8 mouse cellular contexts compared by ENCODE assay signal in the genomic region with DNA sequence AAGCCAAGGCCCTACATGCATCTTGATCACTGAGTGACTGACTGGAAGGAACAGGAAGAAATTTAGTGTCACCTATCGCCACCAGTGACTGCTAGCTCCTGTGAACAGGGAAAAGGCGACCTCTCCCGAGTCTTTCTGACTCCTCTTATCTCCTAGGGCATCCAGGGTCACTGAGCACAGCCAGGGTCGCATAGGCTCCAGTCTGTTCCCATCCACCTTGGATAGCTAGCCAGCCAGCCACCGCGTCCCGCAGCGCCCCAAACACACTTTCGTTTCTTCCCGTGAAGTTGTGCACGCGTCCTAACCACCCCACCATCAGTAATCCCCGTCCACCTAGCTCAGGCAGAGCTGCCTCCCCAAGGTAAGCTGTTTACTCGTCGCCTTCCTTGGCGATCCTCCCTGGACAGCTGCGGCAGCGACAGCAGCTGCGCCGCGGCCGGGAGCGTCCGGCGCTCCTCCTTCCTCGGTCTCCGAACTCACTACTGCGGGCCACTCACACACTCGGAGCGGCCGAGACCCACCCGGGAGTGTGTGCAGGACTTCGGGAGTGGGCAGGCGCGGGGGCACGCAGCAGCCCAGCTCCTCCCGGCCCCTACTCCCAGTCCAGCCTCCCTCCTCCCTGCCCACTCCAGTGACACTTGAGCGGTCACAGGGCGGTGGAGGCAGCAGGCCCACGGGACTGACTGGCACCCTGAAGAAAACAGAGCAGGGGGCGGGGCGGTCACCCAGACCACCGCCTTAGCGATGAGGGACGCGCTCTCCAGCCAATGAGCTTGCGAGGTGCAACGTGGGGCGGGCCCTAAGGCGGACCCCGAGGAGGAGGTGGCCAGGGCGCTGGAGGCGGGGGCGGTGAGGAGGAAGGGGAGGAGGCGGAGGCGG. TPM values are rescaled to one million over a fixed set of nuclear protein-coding genes. Genes with fewer than 3 reads are reported as not detected.
DNase-seq lines count a peak whose midpoint lies in the region; ATAC-seq lines count a peak whose summit lies in the region.

No protein-coding gene starts in this region.

- H3K36me3 ChIP-seq in forebrain, embryonic 11.5 days (ENCODE audit: control insufficient read depth, insufficient read depth, low read length), result no peaks in the 10 kb centered on the region
- no peaks in the 10 kb centered on the region for H3K36me3 ChIP-seq in heart, embryonic 16.5 days (ENCODE audit: control insufficient read depth, insufficient read depth)
- H3K36me3 ChIP-seq in liver, embryonic 15.5 days (replicated peaks), result no peaks in the 10 kb centered on the region
- no peaks in the 10 kb centered on the region for H3K36me3 ChIP-seq in neural tube, embryonic 12.5 days

- H3K9me3 ChIP-seq in forebrain, embryonic 11.5 days (ENCODE audit: control insufficient read depth, low read length), result no peaks in the 10 kb centered on the region
- H3K9me3 ChIP-seq in heart, embryonic 16.5 days (replicated peaks; ENCODE audit: control insufficient read depth, low read length), result no peaks in the 10 kb centered on the region
- no peaks in the 10 kb centered on the region for H3K9me3 ChIP-seq in liver, embryonic 15.5 days (replicated peaks)
- no peaks in the 10 kb centered on the region for H3K9me3 ChIP-seq in neural tube, embryonic 12.5 days

- WGBS in forebrain, embryonic 11.5 days, result under 1% methylated on average over 51 of the region's 56 CpGs
- 1% methylated on average over 52 of the region's 56 CpGs for WGBS in heart, embryonic 16.5 days
- under 1% methylated on average over 55 of the region's 56 CpGs for WGBS in liver, embryonic 15.5 days (ENCODE audit: insufficient replicate concordance)
- 1% methylated on average over 56 of the region's 56 CpGs for WGBS in neural tube, embryonic 12.5 days

- ATAC-seq in forebrain, embryonic 11.5 days (replicated peaks; ENCODE audit: low FRiP score), result peak; percentile 98
- peak; percentile 97 for ATAC-seq in heart, embryonic 16.5 days (replicated peaks; ENCODE audit: extremely low read depth, insufficient read depth, low FRiP score)
- ATAC-seq in liver, embryonic 15.5 days (ENCODE audit: insufficient read depth), result peak; percentile 96
- ATAC-seq in neural tube, embryonic 12.5 days (ENCODE audit: low FRiP score, low read depth), result peak; percentile 96

- H3K4me1 ChIP-seq in forebrain, embryonic 11.5 days (replicated peaks; ENCODE audit: control insufficient read depth, insufficient read depth, low read length), result no peaks in the 10 kb centered on the region; the same call in 1 of the 2 replicates
- H3K4me1 ChIP-seq in heart, embryonic 16.5 days (ENCODE audit: control insufficient read depth, insufficient read depth, low read length), result peaks cover 29% of the 10 kb centered on the region
- peaks cover 21% of the 10 kb centered on the region for H3K4me1 ChIP-seq in liver, embryonic 15.5 days (replicated peaks)
- peaks cover 13% of the 10 kb centered on the region for H3K4me1 ChIP-seq in neural tube, embryonic 12.5 days

- peak overlapping the region; percentile 85 for H3K27ac ChIP-seq in forebrain, embryonic 11.5 days (ENCODE audit: low read depth, low read length)
- H3K27ac ChIP-seq in heart, embryonic 16.5 days (ENCODE audit: low read length), result peak overlapping the region; percentile 95
- H3K27ac ChIP-seq in liver, embryonic 15.5 days (replicated peaks), result peak overlapping the region; percentile 84
- peak overlapping the region; percentile 93 for H3K27ac ChIP-seq in neural tube, embryonic 12.5 days

- H3K9ac ChIP-seq in forebrain, embryonic 11.5 days (ENCODE audit: low read length), result peak overlapping the region; percentile 77
- H3K9ac ChIP-seq in heart, embryonic 16.5 days (ENCODE audit: low read length), result peak overlapping the region; percentile 87
- H3K9ac ChIP-seq in liver, embryonic 15.5 days, result peak overlapping the region; percentile 81
- peak overlapping the region; percentile 91 for H3K9ac ChIP-seq in neural tube, embryonic 12.5 days

- H3K27me3 ChIP-seq in forebrain, embryonic 11.5 days (ENCODE audit: control insufficient read depth, insufficient read depth, low read length), result no peaks in the 10 kb centered on the region
- no peaks in the 10 kb centered on the region for H3K27me3 ChIP-seq in heart, embryonic 16.5 days (ENCODE audit: control insufficient read depth, insufficient read depth, low read length)
- peaks cover 6% of the 10 kb centered on the region for H3K27me3 ChIP-seq in liver, embryonic 15.5 days
- no peaks in the 10 kb centered on the region for H3K27me3 ChIP-seq in neural tube, embryonic 12.5 days (replicated peaks)

- DNase-seq in CD8-positive naive resting alpha-beta T cell, adult 2 months (ENCODE audit: low read depth in 2 of 2, low spot score in 2 of 2), result peak; percentile 98 to 99
- peak; percentile 92 for DNase-seq in c-Kit-positive CD71-negative TER-119-negative erythroid progenitor cells, embryonic 14.5 days (ENCODE audit: low read depth)
- DNase-seq in forebrain, embryonic 11.5 days (ENCODE audit: low spot score), result peak; percentile 99
- DNase-seq in kidney, postnatal 36 days, result peak; percentile 100
- DNase-seq in telencephalon, adult 2 months (ENCODE audit: low read depth, low spot score), result peak; percentile 95

- H3K4me2 ChIP-seq in forebrain, embryonic 11.5 days (ENCODE audit: low read depth, low read length, severe bottlenecking), result peak overlapping the region; percentile 84
- peak overlapping the region; percentile 88 for H3K4me2 ChIP-seq in heart, embryonic 16.5 days (ENCODE audit: low read depth, low read length)
- peak overlapping the region; percentile 91 for H3K4me2 ChIP-seq in liver, embryonic 15.5 days
- H3K4me2 ChIP-seq in neural tube, embryonic 12.5 days (replicated peaks), result peak overlapping the region; percentile 73

- peak overlapping the region; percentile 84 for H3K4me3 ChIP-seq in forebrain, embryonic 11.5 days (ENCODE audit: low read depth, low read length)
- H3K4me3 ChIP-seq in heart, embryonic 16.5 days (ENCODE audit: low read length), result peak overlapping the region; percentile 66
- H3K4me3 ChIP-seq in liver, embryonic 15.5 days (replicated peaks), result peak overlapping the region; percentile 85
- H3K4me3 ChIP-seq in neural tube, embryonic 12.5 days, result peak overlapping the region; percentile 91

RNA-seq across cellular contexts. Expression of gene Ppp3ca, which starts 0.5 kb away (rescaled TPM):
- polyA plus RNA-seq in forebrain, embryonic 11.5 days (2014; fragmentation: Nextera tagmentation; extraction: Ambion mirVana), result 57.8 and 59.0 TPM in 2 replicates
- polyA plus RNA-seq in heart, embryonic 16.5 days (2015; fragmentation: Nextera tagmentation; extraction: Ambion mirVana), result 42.6 and 44.8 TPM in 2 replicates
- polyA plus RNA-seq in liver, embryonic 15.5 days (2015; fragmentation: Nextera tagmentation; extraction: Ambion mirVana), result 10.7 TPM in 2 replicates
- polyA plus RNA-seq in neural tube, embryonic 12.5 days (2016; fragmentation: Nextera tagmentation; extraction: Ambion mirVana), result 155 and 164 TPM in 2 replicates

Comparison
In these comparisons a context has a peak if more than half of its experiments do, and no peak if none do; other contexts are left out.
1. Peak in every context shown above with its lines: DNase-seq, ATAC-seq, H3K4me3 ChIP-seq and H3K27ac ChIP-seq.